Mouse (Mus musculus) brain, embryonic 14.5 days (tissue): ENCODE data around the gene Tmem9b.

Source experiments
- CTCF ChIP-seq: fragments of 200-500 bp; IDR thresholded peaks from 2 replicates; pipeline ENCODE4 v1.5.1; 2012; ENCODE audit warnings: inconsistent platforms, mild to moderate bottlenecking, moderate library complexity, borderline replicate concordance; ENCODE audit not compliant: insufficient read depth, insufficient read length; ENCODE audit errors: extremely low read depth
- POLR2A ChIP-seq: fragments of 200-500 bp; IDR thresholded peaks from 2 replicates; pipeline ENCODE4 v1.6.1; 2012; ENCODE audit warnings: mild to moderate bottlenecking, inconsistent platforms, borderline replicate concordance; ENCODE audit not compliant: poor library complexity, insufficient read depth, insufficient read length, severe bottlenecking; ENCODE audit errors: extremely low read depth

- TF ChIP-seq POLR2A = no peak
- no peak for TF ChIP-seq CTCF
Observed at GRCm38 (mm10) chr7:109700213-109700612, 52.5 kb downstream of the Tmem9b start.
